Mouse (Mus musculus) layer of hippocampus, adult 9-10 months (tissue): Measurements from ENCODE around the gene Hras.

Experiments
- DNase-seq: peaks from one replicate; pipeline ENCODE4 v3.0.0; 2022; ENCODE audit warnings: low spot score

Gene Hras

GRCm38 (mm10) chr7:141213605-141214235, 19.9 kb upstream of the Hras start, which contains the start of gene Lmntd2:
TSS of gene Lmntd2 (minus strand) at chr7:141214080.
- DNase-seq, result no peak

- no peak for DNase-seq
Observed at GRCm38 (mm10) chr7:141213133-141213532, 19.3 kb upstream of the Hras start.

GRCm38 (mm10) chr7:141210606-141211131, 16.9 kb upstream of the Hras start:
- no peak for DNase-seq

GRCm38 (mm10) chr7:141210137-141210536, 16.3 kb upstream of the Hras start:
- no peak for DNase-seq

- DNase-seq, result no peak
Observed at GRCm38 (mm10) chr7:141209526-141209925, 15.7 kb upstream of the Hras start.

GRCm38 (mm10) chr7:141206182-141206937, 12.6 kb upstream of the Hras start:
- no peak for DNase-seq

- no peak for DNase-seq
Observed at GRCm38 (mm10) chr7:141205504-141205903, 11.7 kb upstream of the Hras start.

- no peak for DNase-seq
Observed at GRCm38 (mm10) chr7:141204546-141204945, 10.7 kb upstream of the Hras start.

- DNase-seq, result no peak
Observed at GRCm38 (mm10) chr7:141198121-141198520, 4.3 kb upstream of the Hras start.

GRCm38 (mm10) chr7:141196619-141197282, 2.9 kb upstream of the Hras start:
- no peak for DNase-seq

GRCm38 (mm10) chr7:141195754-141196153, 1.9 kb upstream of the Hras start:
- no peak for DNase-seq

- no peak for DNase-seq
Observed at GRCm38 (mm10) chr7:141194830-141195229, 1.0 kb upstream of the Hras start.

GRCm38 (mm10) chr7:141194409-141194808, 604 bp upstream of the Hras start:
- DNase-seq, result no peak

- DNase-seq, result no peak
Observed at GRCm38 (mm10) chr7:141193348-141193856, 403 bp downstream of the Hras start.

GRCm38 (mm10) chr7:141192776-141193347, 943 bp downstream of the Hras start:
- DNase-seq, result no peak

GRCm38 (mm10) chr7:141191796-141192685, 1.8 kb downstream of the Hras start:
- DNase-seq, result no peak

GRCm38 (mm10) chr7:141191036-141191435, 2.8 kb downstream of the Hras start:
- no peak for DNase-seq

GRCm38 (mm10) chr7:141190220-141190619, 3.6 kb downstream of the Hras start:
- no peak for DNase-seq

GRCm38 (mm10) chr7:141188733-141189132, 5.1 kb downstream of the Hras start:
- no peak for DNase-seq

- no peak for DNase-seq
Observed at GRCm38 (mm10) chr7:141188194-141188593, 5.6 kb downstream of the Hras start.

GRCm38 (mm10) chr7:141176173-141176572, 17.6 kb downstream of the Hras start:
- DNase-seq, result peak; percentile 87
